Mouse (Mus musculus) bone marrow macrophage, adult 2 months (primary cell): Measurements from ENCODE around the gene Kcnk4.

Source experiments
- CTCF ChIP-seq: IDR thresholded peaks from 2 replicates; pipeline ENCODE4 v1.5.1; 2012; ENCODE audit warnings: low read depth, mild to moderate bottlenecking, low read length, moderate library complexity
- POLR2A ChIP-seq: IDR thresholded peaks from 2 replicates; pipeline ENCODE4 v1.6.1; 2012; ENCODE audit warnings: mild to moderate bottlenecking, low read depth, low read length, borderline replicate concordance

- no peak for TF ChIP-seq CTCF
- TF ChIP-seq POLR2A = no peak
These were observed 13.3 kb downstream of the Kcnk4 start for GRCm38 (mm10) chr19:6920741-6921636.
